Mouse (Mus musculus) fat pad, adult 2 months (tissue): ENCODE results near the gene Gabre.

Experiments
- DNase-seq: peaks from one replicate; pipeline ENCODE4 v3.0.0-alpha.2; 2011; ENCODE audit warnings: low read depth, low spot score; ENCODE audit errors: extremely low read depth

Gabre gene

DNA sequence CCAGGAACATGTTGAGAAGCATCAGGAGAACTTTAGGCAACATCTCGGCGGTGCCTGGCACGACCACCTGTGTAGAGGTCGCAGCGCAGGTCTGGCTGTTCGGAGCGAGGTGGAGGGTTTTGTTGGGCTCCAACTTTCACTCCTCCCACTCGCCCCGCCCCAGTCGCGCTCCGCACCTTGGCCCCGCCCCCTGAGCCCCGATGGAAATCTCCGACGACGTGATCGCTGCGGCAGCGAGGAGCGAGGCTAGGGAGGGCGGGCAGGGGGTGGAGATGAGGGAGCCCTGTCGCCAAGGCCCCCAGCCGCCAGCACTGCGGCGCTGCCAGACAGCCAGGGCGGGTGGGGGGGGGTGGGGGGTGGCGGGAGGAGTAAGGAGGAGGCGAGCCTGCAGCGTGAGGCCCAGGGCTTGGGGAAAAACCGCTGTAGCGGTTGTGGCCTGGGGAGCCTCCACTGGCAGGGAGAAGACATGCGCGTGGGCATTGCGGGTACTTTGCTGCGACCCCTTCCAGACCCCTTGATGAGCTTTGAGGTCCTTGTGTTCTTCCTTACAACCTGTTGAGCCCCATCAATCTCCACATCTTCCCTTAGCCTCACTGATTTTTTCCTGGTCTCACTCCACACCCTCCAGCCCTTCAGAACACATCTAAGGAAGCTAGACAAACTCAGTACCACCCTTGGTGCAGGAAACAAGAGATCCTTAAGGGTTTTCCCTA is at the start of gene Gabre:
TSS of gene Gabre (minus strand) at position 145 of the 713 bp plus-strand sequence.
- no peak for DNase-seq

DNA sequence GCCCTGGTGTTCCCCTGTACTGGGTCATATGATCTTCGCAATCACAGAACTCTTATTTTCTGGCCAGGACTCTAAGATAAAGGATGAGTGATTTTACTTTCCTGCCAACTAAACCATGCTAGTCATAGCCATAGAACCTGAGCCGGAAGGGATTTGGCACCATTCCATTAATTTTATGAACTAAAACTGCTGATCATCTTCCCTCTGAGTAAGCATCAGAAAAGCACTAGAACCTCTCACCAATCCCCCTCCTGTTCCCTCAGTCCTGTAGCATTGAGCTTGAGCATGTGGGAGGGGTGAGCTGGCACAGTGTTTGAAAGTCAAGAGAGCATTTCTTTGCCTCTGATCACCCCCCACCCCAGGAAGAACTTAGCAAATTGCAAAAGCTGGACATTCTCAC is 23.2 kb upstream of the Gabre start:
- no peak for DNase-seq

DNA sequence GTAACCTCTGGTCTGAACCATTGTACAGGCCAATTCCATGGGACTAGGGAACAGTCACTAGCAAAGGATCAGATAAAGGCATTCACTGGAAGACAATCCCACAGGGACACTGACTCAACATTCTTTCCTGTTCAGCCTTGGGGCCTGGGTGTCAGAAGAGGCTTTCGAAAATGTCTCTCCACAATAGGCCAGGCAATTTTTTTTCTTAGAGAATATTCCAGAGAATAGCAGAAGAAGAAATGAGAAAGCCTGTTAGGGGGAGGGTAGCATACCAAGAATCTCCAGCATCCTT is 715 bp upstream of the Gabre start:
- no peak for DNase-seq

- DNase-seq, result no peak
Measured at GRCm38 (mm10) chrX:72273966-72274658, 491 bp downstream of the Gabre start.

GRCm38 (mm10) chrX:72270637-72271036 is 4.0 kb downstream of the Gabre start:
- no peak for DNase-seq

- no peak for DNase-seq
Measured at GRCm38 (mm10) chrX:72221717-72222116, 52.9 kb downstream of the Gabre start, which contains the start of gene Magea4. TSS of gene Magea4 (plus strand) at chrX:72222017.
